Mouse (Mus musculus) fat pad, adult 2 months (tissue): Measurements from ENCODE around the gene Ccdc146.
"Not testable (repeated sequence)": the region's sequence is repeated elsewhere in the genome, so short reads cannot be mapped to it uniquely, and the experiment has no call there.

Experiments used
- DNase-seq: peaks from one replicate; pipeline ENCODE4 v3.0.0-alpha.2; 2011; ENCODE audit warnings: low read depth, low spot score; ENCODE audit errors: extremely low read depth

Gene Ccdc146

GRCm38 (mm10) chr5:21332119-21332518 is 92.4 kb downstream of the Ccdc146 start:
- no peak for DNase-seq

GRCm38 (mm10) chr5:21331656-21332055 is 92.8 kb downstream of the Ccdc146 start:
- no peak for DNase-seq

DNA sequence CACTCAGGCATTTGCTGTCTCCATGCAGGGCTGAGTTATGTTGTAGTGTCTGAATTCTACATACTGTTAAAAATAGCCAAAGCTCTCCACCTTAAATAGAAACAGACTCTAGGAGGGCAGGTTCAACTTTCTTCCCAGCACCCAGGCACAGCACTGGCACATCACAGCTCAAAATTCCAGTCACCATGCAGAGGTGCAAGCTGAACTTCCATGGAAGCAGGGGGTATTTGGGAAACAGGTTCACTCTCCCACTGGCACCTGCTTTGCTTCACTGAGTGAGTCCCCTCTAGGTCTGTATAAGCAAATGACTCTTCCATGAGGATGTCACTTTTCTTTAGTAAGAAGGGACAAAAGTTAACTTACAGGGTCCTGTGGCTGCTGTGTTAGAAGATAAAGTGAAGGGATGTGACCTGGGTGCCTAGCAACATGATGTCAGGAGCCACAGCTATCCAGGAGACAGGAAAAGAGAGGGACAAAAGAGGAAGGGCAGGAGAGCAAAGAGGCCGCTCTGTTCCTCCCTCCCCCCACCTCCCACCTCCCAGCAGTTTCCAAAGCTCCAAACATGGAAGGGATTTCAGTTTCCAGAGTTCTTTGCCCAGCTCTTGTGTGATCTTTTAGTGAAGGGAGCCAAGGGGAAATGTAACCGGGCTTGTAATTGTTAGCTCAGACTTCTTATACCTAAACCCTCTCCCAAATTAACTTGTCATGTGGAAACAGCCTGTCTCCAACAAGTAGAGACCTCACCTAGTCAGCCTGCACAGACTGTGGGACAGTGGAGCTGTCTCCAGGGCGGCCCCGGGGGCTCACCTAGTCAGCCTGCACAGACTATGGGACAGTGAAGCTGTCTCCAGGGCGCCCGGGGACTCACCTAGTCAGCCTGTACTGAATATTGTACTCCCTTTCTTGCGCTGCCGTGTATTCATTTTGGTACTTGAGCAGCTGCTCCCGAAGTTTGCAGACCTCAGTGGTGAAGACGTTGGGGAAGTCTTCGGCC is 94.5 kb downstream of the Ccdc146 start:
- no peak for DNase-seq

DNA sequence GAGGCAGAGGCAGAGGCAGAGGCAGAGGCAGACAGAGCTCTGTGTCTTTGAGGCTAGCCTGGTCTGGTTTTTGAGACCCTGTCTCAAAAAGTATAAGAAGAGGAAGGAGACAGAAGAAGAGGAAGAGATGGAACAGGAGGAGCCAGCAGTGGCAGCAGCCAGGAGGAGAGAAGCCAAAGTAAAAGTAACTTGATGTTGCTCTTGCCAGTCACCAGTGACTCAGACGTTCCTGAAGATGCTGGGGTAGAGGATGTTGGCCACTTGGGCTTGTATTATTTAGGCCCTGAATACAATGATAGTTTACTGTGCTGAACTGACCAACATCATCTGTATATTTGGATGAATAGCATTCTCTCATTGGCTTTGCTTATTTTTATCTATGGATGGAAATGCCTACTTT is 95.9 kb downstream of the Ccdc146 start:
- DNase-seq = no peak

- DNase-seq = no peak
These were observed 98.0 kb downstream of the Ccdc146 start for GRCm38 (mm10) chr5:21326494-21326893.

- no peak for DNase-seq
These were observed 104.3 kb downstream of the Ccdc146 start for GRCm38 (mm10) chr5:21320138-21320537.

DNA sequence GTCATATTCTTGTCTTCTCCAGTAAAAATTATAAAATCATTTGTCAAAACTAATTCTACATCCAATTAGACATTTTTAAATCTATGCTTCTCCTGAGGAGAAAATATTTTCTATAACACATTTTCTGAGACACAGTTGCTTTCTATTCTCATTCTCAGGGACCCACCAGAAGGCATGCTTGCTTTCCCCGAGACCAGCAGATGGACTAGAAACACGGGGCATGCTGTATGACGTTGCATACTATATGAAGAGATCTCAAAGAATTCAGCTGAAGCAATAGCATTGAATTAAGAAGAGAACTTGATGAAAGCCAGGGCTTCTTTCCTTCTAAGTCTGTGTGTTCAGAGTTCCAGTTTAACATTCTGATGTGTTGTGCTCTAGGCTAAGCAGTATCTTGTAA is 109.8 kb downstream of the Ccdc146 start:
- DNase-seq = no peak

DNA sequence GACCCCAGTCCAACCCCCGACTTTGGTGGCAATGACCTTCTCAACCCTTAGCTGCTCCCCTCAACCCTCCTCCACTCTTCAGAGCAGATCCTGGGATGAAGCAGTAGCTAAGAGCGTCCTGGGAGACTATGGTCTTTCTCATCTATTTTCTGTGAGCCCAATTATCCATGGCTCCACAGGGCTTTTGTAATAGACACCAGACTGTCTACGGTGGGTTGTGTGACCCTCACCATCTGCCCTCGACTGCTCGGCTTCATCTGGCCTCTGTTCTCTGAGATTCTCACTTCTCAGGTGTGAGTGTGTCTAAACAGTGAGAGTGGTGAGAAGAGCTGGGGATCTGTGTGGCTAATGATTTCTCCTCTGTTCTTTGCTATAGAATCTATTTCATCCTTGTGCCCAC is 117.3 kb downstream of the Ccdc146 start:
- no peak for DNase-seq

- no peak for DNase-seq
These were observed 123.5 kb downstream of the Ccdc146 start for GRCm38 (mm10) chr5:21301011-21301410.

DNA sequence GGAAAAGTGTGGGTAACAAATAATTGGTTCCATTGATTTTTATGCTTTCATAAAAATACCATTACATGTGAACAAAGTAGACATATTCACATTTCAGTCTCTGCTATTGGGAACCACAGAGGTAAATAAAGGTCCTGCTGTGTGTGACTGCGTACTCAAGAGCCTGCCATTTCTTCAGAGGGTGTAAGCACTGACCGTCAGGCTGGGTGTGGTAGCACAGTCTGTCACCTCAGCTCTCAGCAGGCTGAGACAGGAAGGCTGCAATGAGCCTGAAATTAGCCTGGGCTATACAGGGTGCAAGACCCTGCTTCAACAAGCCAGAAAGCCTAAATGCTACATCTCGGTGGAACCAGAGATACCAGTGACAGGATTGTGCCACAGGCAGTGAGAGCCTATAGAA is 124.4 kb downstream of the Ccdc146 start:
- no peak for DNase-seq

- no peak for DNase-seq
These were observed 125.3 kb downstream of the Ccdc146 start for GRCm38 (mm10) chr5:21299076-21299755.

- no peak for DNase-seq
These were observed 128.8 kb downstream of the Ccdc146 start for GRCm38 (mm10) chr5:21295683-21296082.

DNA sequence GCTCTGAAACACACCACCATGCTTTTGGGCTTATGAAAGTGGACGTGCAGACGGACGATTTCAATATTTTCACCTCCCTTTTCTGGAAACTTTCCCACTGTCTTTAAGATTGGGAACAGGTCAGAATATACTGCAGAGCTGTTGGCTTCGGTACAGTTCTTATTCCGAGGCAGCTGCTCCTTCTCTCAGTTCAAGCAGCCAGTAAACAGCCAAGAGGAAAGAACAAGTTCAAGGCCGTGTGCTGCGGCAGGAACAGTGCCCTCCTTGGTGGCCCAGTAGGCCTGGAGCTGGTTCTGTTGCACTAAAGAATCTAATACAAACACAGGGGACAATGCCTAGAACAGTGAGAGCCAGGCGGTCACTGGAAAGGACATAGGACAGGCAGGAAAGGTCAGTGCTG is 133.9 kb downstream of the Ccdc146 start:
- no peak for DNase-seq

DNA sequence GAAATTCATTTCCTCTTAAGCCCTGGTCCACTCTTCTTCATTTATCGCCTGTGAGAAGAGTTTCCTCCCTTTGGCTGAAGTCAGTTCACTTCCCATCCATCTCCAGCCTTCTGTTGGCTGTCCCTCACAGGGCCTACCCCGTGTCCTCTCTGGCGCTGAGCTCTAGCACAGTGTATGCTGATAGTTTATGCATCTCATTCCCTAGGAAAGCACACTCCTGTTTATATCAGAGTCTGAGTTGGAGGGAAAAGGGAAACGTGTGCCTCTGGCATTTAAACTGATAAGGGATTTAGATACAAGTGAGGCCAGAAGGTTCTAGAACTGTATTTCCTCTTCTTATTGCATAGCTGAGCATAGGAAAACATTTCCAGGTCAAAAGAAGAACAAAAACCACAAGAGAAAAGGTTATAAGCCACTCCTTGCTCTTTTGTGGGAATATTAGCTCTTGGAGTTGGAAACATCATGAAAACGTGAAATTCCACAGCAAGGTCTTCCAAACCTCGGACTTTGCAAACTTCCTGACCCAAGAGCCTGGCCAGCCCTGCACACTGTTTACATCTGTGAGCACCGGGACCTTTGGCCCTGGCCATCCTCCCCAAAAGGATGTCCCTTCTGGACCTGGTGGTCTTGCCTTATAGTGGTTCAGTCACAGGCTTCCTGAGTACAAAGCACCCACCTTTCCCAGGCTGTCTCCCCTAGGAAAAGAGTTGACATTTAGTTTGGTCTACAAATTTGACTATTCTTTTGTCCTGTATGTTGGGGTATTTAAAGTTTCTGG is 135.6 kb downstream of the Ccdc146 start:
- no peak for DNase-seq

DNA sequence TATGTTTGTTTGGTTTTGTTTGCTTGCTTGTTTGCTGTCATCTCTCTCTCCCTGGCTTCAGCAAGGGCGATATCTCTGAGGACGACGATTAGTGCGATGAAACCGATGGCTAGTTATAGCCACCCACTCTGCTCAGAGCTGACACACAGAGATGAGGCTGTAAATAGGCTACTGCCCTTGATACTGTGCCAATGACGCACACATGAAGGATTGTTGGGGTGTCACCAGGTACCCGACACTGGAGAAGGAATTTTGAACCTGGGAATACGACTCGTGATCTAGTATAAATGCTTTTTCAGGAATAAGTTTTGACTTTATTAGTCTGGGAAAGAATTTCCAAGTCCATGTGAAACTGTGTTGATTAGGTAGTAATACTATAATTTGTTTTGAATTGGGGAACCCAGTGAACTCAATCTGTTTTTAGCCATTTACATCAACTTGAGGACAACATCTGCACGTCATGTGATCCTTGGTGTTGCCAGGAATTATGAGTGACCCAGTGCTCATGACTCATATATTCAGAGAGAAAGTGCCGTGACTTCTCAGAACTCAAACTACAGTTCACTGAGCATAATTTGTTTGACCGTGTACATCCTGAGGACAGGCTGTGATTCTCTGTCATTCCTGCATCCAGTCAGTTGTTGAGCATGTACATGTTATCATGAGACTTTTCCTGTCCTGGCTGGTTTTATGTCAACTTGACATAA is 141.0 kb downstream of the Ccdc146 start:
- no peak for DNase-seq

- not testable (repeated sequence) for DNase-seq
These were observed 146.8 kb downstream of the Ccdc146 start for GRCm38 (mm10) chr5:21277685-21278084.

DNA sequence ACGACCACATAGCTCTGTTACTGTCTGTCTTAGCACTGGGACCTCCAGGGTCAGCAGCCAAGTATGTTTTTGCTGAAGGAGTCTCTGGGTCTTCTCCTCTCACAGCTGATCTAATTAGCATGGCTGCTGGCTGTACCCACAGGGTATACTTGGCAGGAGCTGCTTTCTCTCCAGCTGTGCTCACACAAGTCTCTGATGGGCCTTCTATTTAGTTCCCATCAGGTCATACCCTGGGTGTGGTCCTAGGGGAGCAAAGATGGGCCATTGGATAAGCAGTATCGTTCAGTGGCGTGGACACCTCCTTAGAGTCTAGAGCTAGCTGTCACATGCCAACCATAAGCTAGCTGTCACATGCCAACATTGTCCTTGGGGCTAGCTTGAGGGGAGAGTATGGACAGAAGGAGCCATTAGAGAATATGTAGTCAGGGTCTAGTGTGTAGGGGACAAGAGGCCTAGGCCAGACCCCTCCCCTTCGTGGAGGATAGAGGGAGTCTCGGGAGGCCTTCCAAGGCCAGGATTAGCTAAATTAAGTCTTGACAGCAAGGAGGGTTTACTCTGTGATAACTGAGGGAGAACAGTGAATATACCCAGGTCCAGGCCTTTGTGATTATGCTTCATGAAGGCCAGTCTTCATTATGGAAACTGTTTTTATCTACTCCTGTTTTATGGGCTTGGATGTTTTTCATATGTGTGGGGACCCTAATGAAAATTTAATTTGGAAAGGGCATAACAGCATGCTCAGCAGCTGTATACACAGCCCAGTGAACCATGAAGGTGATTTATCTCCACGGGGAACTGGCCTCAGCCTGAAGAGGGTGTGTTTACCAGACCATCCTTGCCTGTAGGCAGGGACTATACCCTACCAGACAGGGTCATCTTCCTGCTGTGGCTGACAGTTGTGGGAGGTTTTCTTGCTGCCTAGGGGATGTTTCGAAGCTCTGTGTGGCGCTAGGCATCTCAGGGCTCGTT is 152.8 kb downstream of the Ccdc146 start:
- DNase-seq = no peak

GRCm38 (mm10) chr5:21270756-21271155 is 153.7 kb downstream of the Ccdc146 start:
- DNase-seq = no peak

DNA sequence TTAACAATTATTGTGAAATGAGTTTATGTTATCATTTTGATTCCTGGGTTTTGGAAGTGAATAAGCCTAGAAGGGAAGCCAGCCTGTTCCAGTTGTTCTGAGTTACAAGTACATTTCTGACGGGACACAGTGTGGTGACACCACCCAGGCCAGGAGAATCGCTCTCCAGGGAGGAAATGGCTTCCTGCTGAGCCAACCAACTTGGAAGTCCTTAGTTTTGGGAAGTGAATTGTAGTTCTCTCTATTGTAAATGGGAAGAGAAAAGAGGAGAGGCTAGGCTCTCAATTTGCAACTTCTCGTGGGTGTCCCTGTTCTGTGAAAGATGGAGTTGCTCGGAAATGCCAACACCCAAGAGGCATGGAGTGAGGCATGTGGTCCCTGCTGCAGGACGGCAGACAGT is 155.0 kb downstream of the Ccdc146 start:
- DNase-seq = no peak

DNA sequence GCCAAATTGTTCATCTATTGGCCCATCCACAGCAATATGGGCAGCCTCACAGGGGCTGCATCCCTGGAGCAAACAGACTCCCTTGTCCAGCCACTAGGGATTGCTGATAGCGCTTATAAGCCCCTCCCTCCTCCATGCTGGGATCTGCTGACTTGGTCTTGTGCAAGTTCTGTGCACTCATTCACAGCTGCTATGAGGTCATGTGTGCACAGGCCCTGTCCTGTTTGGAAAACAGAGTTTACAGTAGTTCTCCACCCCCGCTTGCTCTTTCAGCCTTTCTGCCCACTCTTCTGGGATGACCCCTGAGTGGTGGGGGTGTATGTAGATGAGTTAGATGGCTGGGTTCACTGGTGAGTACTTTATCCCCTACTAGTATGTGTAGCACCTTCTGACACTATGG is 157.4 kb downstream of the Ccdc146 start:
- no peak for DNase-seq
